Mouse (Mus musculus) R1 (cell line): ENCODE data around the gene Dmrta2.

Source experiments
- DNase-seq: peaks from one replicate; pipeline ENCODE4 v3.0.0-alpha.2; 2018; ENCODE audit warnings: low read depth, low spot score

Gene Dmrta2

DNA sequence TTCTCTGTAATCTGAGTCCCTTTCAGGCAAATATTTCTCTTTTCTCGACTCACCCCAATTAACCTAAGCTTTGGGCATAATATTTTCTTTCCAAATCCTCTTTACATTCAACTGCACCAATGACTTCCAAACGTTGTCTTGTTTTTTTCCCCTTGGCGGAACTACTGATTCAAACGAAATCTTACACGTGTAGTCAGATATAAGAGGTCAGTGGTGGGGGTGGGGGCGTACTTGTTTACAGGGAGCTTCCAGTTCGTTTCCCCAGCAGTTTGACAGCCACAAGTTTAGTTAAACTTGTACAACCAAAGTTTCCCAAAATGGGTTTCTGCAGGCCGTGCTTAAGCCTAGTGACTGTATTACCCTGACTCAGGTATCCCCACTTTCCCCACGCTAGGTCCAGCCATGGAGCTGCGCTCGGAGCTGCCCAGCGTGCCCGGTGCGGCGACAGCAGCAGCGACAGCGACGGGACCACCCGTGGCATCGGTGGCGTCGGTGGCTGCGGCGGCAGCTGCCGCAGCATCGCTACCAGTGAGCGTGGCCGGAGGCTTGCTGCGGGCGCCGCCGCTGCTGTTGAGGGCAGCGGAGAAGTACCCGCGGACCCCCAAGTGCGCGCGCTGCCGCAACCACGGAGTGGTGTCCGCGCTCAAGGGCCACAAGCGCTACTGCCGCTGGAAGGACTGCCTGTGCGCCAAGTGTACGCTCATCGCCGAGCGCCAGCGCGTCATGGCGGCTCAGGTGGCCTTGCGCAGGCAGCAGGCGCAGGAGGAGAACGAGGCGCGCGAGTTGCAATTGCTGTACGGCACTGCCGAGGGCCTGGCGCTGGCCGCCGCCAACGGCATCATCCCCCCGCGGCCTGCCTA lies 1.8 kb downstream of the Dmrta2 start:
- DNase-seq: peak; percentile 63

DNA sequence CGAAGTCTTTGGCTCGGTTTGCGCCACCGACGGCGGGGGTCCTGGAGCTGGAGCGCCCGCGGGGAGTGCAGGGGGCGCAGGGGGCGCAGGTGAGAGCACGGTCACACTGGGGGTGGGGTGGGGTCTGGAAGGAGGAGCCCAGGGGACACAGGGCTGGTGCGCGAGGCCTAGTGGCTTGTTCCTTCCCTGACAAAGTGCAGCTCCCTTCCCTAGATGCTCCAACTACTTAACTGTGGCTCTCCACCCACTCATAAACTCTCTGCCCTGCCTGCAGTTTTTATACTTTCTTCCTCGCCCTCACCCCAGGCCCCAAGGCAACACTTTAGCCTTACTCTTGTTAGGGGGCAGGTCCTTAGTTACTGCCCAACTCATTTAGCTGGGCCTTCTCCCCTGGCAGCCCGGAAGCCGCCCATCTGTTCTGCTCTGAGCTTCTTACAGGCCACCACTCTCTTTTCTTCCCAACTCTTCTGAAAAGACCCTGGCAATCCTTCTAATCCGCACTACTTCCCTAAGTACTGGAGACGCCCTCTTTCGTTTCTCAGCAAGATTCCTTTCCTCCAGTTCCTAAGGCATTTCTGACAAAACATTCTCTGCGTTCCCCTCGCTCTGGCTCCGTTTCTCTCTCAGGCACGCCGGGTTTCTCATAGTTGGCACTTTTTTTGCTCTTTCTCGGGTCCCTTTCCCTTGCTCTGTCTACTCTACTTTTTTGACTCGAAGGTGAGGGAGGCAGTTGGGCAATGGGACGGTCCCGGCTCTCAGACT lies 2.6 kb downstream of the Dmrta2 start:
- DNase-seq: peak; percentile 54

DNA sequence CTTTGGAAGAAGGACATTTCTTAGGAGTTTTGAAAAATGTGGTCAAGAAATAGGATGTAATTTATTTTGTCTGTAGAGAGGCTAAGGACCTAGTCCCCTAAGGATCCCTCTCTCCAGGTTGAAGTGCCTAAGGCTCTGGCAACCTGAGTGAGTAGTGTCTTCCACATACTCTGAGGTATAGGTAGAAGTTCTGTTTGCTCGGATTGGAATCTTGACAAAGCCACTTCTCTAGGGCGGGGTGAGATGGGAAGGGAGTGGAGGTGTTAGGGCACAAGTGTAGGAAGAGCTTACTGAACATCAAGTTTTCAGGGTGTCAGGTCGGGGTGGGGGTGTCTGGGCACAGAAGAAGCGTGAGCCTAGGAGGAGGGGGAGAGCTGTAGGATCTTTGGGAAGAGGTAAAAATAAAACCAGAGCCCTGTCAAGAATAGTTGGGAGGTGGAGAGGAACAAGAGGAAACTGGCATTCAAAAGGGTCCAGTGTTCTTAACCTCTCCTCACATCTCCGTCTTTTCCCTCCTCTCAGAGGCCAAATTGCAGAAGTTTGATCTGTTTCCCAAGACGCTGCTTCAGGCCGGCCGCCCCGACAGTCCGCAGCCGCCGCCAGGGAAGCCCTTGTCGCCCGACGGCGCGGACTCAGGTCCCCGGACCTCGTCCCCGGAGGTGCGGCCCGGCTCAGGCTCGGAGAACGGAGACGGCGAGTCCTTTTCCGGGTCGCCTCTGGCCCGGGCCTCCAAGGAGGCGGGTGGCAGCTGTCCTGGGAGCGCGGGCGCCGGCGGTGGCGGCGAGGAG lies 3.4 kb downstream of the Dmrta2 start:
- DNase-seq: peak; percentile 34

DNA sequence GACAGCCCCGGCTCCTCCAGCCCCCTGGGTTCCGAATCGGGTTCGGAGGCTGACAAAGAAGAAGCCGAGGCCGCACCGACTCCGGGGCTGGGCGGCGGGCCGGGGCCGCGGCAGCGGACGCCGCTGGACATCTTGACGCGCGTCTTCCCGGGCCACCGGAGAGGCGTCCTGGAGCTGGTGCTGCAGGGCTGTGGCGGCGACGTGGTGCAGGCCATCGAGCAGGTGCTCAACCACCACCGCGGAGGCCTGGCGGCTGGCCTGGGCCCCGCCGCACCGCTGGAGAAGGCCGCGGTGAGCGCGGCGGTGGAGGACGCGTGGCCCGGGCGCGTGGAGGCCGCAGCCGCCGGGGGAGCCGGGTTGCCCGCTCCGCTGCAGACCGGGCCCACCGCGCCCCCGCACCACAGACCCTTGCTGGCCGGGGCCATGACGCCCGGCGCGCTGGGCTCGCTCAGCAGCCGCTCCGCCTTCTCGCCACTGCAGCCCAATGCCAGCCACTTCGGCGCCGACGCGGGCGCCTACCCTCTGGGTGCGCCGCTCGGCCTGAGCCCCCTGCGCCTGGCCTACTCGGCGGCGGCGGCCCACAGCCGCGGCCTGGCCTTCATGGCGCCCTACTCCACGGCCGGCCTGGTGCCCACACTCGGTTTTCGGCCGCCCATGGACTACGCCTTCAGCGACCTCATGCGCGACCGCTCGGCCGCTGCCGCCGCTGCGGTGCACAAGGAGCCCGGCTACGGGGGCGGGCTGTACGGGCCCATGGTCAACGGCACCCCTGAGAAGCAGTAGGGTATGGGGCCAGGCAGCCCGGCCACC lies 4.2 kb downstream of the Dmrta2 start:
- no peak for DNase-seq

DNA sequence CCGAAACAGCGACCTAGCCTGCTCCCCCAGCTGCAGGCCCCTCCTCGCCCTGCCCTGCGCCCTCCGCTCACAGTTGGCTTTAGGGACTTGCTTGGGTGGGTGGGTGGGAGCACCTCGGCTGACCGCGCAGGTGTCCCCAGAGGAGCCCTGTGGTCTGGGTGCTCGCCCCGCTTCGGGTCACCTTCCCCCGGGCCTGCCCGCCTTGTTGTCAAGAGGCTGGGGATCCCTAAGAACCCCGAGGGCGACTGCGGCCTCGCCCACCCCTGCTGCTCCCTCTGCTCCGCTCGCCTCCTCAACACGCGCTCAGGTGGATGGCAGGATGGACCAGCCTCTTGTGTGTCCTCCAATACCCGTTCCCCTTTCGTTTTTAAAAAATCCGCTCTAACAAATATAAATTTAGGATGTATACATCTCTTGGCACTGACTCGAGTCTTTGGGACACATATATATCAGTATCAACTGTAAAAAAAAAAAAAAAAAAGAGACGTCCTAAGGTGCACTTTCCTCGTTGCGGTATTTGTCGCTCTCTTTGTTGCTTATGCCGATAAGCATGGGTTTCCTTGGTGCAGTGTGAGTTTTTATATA lies 4.9 kb downstream of the Dmrta2 start:
- DNase-seq: no peak

DNA sequence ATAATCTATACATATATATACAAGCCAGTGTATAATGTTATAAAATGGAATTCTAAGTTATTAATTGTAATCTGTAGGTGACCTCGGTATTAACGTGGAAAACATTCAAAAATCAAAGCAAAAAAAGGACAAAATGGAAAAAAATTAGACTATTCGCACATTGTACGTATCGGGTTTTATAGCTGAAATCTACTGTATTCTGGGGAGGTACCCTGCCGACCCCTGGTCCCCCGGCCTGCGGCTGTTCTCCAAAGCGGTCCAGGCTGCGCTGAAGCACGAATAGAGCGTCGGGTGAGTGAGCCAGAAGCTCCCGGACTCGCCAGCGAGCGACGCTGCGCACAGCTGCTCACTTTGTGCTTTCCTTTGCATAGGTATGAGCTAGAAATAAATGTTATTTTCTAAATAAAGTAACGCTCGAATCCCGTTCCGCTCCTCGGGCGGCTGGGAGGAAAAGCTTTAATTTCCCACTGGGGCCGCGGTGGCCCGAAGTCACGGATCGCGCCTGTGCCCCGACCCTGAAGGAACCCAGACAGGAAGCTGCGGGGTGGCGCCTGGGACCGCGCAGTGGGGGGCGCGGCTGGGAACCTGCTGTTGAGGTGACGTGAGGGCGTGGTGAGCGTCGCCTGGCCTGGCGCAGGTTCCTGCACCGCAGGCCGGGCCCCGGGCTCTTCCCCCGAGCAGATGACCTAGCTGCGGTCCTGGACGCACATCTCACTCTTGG lies 5.6 kb downstream of the Dmrta2 start:
- no peak for DNase-seq

DNA sequence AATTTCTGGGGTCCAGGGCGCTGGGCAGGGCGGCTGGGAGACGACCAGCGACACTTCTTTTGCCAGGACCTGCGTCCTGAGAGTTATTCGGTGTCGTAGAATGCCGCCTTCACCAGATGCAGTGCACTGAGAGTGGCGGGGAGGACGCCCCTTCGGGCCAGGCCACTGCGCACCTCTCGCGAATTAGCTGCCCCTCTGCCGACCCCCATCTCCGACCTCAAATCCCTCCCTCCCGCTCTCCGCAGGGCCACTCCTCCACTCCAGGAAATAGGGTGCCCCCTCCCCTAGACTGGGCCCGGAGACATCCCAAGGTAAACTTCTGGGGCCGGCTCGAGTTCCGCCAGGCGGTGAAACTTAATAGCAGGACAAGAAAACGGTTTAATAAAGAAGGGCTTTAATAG lies 6.2 kb downstream of the Dmrta2 start:
- DNase-seq: no peak

DNA sequence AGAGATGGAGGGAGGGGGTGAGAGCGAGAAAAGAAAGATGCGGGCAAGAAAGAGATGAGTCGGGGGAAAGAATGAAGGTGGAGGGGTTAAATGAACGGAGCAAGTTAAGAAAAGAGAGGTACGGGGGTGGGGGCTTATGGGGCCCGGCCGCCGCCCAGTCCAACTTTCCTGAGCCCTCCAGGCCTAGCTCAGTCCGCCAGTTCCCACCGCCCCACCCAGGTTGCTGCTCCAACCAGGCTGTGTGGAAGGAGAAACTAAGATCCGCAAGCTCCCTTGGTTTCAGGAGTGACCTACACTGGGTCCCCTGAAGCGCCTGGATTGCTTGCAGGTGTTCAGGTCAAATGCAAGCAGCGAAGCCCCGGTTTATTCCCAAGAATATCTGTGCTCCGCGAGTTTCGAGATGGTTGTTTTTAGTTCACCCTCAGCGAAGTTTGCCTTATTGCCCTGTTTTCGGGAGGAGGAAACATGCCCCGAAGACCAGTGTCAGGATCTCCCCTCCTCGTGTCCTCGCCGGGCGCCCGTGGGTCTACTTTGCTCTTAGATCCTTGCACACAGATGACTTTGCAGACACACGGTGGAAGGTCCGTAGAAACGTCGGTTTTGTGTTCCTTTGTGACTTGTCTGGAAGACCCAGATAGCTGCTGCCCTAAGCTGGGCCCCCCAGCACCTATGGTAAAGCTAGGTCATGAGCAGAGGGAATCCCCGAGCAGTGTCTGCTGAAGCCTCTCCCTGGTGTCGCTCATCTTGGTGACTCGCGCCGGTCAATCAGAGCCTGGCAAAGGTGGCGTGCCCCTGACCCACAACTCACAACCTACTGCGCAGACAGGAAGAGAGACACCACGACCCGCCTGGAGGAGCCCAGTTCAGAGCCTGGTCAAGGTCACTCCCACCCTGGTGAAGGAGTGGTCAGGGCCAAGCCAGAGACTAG lies 6.9 kb downstream of the Dmrta2 start:
- no peak for DNase-seq

DNA sequence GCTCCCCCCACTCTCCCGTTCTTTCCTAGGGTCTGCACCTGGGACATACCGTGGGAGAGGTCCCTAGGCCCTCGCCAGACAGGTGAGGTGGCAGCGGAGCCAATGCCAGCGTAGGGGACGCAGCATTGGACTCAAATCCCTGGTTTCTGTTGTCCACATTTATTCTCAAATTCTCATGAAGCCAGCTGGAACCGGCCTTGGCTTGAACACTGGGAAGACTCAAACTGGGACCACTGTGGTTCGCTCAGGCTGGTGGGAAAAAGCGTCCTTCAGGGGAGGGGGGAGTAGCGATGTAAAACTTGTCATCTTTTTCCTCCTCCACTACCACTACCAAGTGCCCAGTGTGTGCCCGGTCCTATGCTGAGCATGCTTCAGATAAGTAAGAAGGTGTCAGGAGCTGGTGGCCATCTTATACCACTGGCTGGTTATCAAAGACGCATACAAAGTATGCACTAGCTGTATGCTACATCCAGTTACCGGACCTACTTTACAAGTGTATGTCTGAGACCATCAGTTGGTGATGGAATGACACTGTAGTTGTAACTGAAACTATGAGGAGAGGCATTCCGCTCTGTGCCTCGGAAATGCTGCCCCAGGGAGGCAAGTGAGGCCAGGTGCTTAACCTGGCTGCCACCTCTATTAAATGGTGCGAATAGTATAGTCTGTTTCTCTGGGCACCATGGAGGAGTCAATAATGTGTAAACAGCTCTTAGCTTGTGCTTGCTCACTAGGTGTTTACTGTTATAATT lies 7.7 kb downstream of the Dmrta2 start:
- no peak for DNase-seq

DNA sequence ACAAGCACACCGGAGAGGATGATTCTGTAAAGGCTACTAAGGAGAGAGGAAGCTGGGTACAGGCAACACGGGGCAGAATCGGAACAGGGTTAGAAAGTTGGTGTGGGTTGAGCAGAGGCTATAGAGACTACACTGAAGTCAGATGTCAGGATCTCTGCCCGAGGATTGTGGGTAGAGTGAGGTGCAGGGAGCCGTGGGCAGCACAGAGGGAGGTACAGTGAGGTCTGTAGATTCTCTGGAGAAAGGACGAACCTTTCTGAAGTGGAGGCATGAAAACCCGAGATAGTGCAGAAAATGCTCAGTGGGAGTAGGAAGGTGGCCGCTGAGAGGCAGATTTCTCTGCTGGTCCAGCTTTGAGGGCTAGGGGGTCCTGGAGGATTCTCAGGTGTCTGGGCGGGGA lies 8.4 kb downstream of the Dmrta2 start:
- DNase-seq: no peak

DNA sequence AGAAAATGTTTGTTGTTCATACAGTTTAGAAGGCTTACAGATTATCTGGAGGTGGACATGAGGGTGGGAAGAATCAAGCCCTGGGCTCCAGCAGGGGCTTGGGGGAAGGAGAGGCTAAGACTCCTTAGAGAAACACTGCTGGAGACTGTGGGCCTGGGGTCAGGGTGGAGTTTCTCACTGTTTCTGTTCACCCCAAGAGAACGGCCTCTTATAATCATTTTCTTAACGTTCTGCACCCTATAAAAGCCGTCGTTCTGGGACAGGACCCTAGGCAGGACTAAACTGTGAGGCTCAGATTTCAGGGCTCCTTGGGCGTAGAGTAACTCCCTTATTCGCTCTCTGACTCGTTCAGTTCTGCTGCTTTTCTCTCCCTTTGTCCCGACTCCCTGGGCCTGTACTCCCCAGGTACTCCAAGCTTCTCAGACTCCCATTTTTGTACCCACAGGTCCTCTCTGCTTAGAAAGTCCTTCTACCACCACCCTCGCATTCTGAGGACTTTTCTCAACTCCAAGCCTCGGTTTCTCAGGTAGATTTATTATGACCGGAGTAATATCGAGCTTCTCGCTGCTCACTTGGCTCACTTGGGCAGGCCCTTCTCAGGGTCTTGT lies 9.0 kb downstream of the Dmrta2 start:
- DNase-seq: no peak

DNA sequence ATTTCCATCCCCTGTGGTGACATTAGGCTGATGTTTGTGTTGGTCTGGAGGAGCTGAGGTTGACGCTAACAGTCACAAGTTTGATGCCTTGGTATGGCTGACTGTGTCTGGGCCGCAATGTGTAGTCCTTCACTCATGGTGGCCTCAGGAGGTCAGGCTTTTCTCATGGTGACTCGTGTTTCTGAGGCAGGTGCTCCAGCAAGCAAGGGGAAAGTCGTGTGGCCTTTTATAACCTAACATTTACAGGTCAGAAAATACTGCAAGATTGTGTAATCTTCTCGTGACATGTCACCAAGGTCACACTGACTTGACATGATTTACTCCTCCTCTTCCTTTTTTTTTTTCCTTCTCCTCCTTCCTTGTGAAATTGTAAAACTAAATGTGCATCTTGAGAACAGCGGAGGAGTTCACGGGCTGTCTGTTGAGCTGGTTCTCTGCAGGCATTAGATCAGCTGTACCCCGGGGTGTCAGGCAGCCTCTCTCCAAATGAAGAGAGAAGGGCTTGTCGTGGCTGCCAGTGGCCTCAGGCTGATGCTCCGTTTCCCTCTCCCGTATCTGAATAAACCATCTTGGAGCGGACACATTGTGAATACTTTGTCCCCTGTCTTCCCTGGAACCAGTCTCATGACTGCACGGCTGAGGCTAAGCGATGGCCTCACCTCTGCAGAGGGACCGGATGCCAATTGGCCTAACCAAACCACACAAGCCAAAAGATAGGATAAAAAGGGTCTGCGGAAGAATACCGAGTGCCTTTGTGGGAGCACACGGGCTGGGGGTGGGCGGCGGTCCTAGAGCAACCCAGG lies 9.9 kb downstream of the Dmrta2 start:
- DNase-seq: no peak

DNA sequence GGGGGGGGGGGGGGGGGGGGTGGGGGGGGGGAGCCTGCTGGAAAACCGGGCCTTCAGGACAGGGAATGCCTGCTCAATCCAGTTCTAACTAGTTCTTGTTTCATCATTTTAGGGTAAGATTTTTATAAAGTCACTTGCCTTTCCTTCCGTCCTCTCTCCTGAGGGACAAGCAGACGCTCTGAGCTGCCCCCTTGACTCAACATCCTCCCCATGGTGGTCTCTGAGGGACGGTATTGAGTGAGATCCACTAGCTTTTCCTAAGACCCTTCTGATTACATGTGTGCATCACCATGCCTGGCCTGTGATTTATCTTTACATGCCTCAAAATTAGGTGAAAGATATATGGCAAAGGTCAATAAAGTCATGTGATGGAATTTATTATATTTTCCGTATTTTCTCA lies 10.6 kb downstream of the Dmrta2 start:
- no peak for DNase-seq

DNA sequence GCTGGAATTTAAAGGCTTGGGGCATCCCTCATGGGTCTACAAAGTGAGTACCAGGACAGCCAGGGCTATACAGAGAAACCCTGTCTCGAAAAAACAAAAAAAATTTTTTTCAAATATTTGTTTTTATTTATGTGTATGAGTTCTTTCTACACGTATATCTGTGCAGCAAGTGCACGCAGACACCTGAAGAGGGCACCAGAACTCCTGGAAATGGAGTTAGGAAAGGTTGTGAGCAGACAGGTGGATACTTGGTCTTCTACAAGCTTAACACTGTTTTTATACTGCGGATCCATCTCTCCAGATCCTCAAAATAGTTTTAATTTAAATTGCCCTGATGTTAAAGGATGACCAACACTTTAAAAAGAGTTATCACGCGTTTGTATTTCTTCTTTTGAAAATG lies 11.4 kb downstream of the Dmrta2 start:
- DNase-seq: no peak

DNA sequence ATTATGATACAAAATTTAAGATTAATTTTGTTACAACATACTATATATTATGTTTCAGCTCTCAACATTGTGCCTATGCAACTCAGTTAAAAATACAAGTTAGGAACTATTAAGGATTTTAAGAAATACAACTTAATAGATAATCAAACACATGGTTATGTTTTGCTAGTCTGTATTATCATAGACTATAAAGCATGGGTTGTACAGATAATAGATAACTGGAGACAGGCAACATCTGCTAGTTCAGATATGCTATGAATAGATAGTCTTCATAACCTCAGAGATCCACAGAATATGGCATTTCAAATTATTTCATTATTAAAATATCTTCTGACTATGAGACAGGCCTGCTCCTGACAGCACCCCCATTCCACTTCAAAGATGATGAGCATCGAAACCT lies 28.2 kb downstream of the Dmrta2 start:
- no peak for DNase-seq

DNA sequence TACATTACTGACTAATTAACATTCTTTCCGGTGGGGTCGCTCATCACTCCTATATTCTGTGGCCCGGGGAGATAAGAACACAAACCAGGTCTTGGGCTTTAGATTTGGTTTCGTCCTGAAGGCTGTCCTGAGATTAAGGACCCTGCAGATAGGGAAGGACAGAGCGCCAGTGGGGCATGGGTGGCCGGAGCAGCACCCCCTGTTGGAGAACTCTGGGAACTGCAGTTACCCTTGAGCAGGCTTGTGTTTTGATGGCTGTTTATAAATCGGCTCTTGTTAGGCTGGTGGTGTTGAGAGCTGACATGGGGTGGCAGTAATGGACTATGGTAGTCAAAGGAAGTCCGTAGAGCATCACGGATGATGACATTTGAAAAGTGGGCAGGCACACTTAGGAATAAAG lies 41.3 kb downstream of the Dmrta2 start:
- DNase-seq: peak; percentile 60

DNA sequence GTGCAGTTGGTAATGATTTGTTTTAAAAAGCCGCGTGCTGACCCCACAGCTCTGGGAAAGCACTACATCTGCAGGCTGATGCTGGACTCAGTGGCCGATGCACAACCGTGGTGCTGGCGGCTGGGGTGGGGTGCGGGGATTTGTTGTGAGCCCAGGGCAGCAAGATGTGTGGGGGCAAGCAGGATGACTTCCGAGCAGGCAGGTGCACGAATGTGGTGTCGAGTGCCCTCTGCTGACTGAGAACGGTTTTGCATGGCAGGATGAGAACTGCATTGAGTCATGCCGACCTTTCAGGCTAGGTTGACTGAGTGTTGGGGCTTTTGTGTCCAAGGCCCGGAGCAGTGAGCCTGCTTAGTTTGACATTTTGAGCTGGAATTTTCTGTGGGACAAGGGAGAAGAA lies 42.4 kb downstream of the Dmrta2 start:
- peak; percentile 84 for DNase-seq
